Mouse (Mus musculus) hindbrain, embryonic 12.5 days (tissue): Measurements from ENCODE around the gene Emx1. TPM values are rescaled to one million over a fixed set of nuclear protein-coding genes. Genes with fewer than 3 reads are reported as not detected.
A peak's percentile ranks its signal among the peaks of the same experiment; 100 is the strongest.

ENCODE experiments used
- ATAC-seq: fragments of 200-750 bp; cut with Nextera tagmentation; 2 replicates; pipeline ENCODE4 v1.8.0; 2017; ENCODE audit warnings: moderate TSS enrichment; ENCODE audit not compliant: low FRiP score
- H3K27ac ChIP-seq: fragments of 300-500 bp; sonication (generic); 2 replicates; pipeline ENCODE4 v1.5.1; 2016; ENCODE audit warnings: mild to moderate bottlenecking
- H3K27me3 ChIP-seq: fragments of 300-500 bp; sonication (generic); 2 replicates; pipeline ENCODE4 v1.6.1; 2016; ENCODE audit warnings: mild to moderate bottlenecking
- H3K36me3 ChIP-seq: fragments of 300-500 bp; sonication (generic); 2 replicates; pipeline ENCODE4 v1.6.1; 2016; ENCODE audit warnings: mild to moderate bottlenecking
- H3K4me1 ChIP-seq: fragments of 300-500 bp; sonication (generic); 2 replicates; pipeline ENCODE4 v1.6.1; 2016
- H3K4me2 ChIP-seq: fragments of 300-500 bp; sonication (generic); replicated peaks from 2 replicates; pipeline ENCODE4 v1.6.1; 2016; ENCODE audit warnings: mild to moderate bottlenecking
- H3K4me3 ChIP-seq: fragments of 300-500 bp; sonication (generic); 2 replicates; pipeline ENCODE4 v1.5.1; 2016; ENCODE audit warnings: mild to moderate bottlenecking
- H3K9ac ChIP-seq: fragments of 300-500 bp; sonication (generic); 2 replicates; pipeline ENCODE4 v1.6.1; 2016; ENCODE audit warnings: mild to moderate bottlenecking, moderate library complexity
- H3K9me3 ChIP-seq: fragments of 300-500 bp; sonication (generic); replicated peaks from 2 replicates; pipeline ENCODE4 v1.6.1; 2016; ENCODE audit warnings: mild to moderate bottlenecking
- WGBS: fragments of 180-500 bp; shearing (Covaris S2); methylation state at CpG from one replicate; pipeline ENCODE4 v1.1.7; 2016; 5-methylcytosine and 5-hydroxymethylcytosine counted together
- polyA plus RNA-seq: library from polyadenylated mRNA; unstranded; fragments of >200 nt; fragmentation: Nextera tagmentation; extraction: Ambion mirVana; gene quantifications from 2 replicates; pipeline ENCODE4 v1.2.1, GENCODE M21; 2016

Gene Emx1
- polyA plus RNA-seq, 1 experiment from 2014 or later = 0.27 TPM

DNA sequence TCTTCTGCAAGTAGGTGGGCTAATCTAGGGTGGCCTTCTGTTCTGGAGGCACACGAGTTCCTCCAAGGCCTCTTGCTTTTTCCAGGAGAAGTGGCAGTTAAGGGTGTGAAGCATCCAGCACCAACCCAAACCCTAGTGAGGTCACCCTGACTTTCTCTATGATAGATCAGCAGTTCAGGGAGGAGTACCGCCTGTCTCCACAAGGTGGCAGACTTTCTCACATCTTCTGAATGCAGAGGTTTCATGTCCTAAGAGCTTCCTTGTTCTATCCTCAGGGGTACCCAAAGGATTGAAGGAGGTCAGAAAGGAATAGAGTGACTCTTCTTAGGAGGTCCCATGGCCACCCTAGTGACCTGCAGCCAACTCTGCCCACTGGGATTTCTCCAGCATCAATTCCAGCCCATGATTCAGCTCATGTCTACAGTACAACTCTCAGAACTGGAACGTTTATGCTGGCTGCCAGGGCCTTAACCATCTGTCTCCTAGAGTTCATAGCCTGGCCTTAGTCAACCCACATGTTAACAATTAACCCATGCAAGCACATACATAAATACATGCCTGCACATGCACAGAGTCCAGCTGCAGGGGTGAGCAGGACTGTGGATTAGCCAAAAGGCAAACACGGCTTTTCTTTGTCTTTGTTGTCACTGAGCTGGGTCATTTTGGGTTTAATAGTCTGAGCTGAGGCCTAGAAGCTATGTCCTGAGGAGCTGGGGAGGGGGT, 26.9 kb upstream of the Emx1 start:
- peaks cover 1% of the 10 kb centered on the region; the same call in 1 of the 2 replicates for H3K4me1 ChIP-seq
- H3K4me2 ChIP-seq = no peak overlapping the region
- no peak overlapping the region for H3K4me3 ChIP-seq
- no peaks in the 10 kb centered on the region for H3K36me3 ChIP-seq
- no peak overlapping the region for H3K9ac ChIP-seq
- 35% methylated on average over 4 of the region's 4 CpGs for WGBS
- H3K27me3 ChIP-seq = no peaks in the 10 kb centered on the region; the same call in 1 of the 2 replicates
- no peak overlapping the region for H3K27ac ChIP-seq
- ATAC-seq = 0 out of 2 replicates have a peak, but pooled peaks have one; percentile 9
- no peaks in the 10 kb centered on the region for H3K9me3 ChIP-seq

DNA sequence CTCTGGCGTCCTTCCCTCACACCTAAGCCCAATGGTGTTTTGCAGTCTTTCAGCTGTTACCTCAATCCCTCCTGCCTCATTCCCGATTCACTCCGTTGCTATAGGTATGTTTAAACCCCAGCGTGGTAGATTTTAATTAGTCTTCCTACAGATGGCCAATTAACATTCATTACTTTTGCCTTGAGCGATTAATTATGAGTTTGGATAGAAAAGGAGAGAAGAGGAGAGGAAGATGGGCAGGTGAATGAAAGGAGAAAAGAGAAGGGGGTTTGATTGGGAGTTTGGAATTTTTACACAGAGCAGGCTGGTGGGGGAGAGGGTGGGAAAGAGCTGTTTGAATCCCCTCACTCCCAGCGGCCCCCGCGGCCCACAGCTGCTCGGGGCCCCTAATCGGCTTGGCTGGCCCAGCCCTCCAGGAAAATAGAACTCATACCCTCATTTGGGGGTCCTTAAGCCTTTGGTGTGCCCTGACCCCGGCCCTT, 21.8 kb upstream of the Emx1 start:
- no peak overlapping the region for H3K4me3 ChIP-seq
- H3K36me3 ChIP-seq = no peaks in the 10 kb centered on the region
- no peak overlapping the region for H3K27ac ChIP-seq
- ATAC-seq = no peak
- H3K9ac ChIP-seq = no peak overlapping the region
- H3K4me1 ChIP-seq = no peaks in the 10 kb centered on the region
- WGBS = 45% methylated on average over 11 of the region's 11 CpGs
- no peak overlapping the region for H3K4me2 ChIP-seq
- no peaks in the 10 kb centered on the region; the same call in 1 of the 2 replicates for H3K27me3 ChIP-seq
- H3K9me3 ChIP-seq = no peaks in the 10 kb centered on the region

DNA sequence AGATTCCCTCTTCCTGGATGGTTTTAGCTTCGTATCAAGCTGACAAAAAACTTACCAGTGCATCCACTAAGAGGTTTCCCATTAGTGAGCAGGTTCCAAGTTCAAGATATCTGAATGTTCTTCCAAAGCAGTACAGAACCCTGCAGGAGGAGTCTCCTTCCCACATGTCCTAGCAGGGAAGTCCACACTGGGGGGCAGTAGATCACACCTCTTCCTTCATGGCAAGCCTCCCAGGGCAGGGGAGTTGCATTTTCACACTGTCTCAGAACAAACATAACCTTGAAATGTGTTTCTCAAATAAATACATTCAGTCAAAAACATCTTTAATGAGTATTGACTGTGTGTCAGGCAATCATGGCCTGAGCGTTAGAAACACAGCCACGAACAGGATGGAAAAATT, 7.7 kb upstream of the Emx1 start:
- H3K9me3 ChIP-seq = no peaks in the 10 kb centered on the region
- H3K4me3 ChIP-seq = no peak overlapping the region
- H3K4me1 ChIP-seq = no peaks in the 10 kb centered on the region
- no peak overlapping the region for H3K4me2 ChIP-seq
- no peak overlapping the region for H3K27ac ChIP-seq
- peaks cover 24% of the 10 kb centered on the region for H3K27me3 ChIP-seq
- H3K36me3 ChIP-seq = no peaks in the 10 kb centered on the region
- H3K9ac ChIP-seq = no peak overlapping the region
- ATAC-seq = no peak
- WGBS = 82% methylated on average over 3 of the region's 3 CpGs

DNA sequence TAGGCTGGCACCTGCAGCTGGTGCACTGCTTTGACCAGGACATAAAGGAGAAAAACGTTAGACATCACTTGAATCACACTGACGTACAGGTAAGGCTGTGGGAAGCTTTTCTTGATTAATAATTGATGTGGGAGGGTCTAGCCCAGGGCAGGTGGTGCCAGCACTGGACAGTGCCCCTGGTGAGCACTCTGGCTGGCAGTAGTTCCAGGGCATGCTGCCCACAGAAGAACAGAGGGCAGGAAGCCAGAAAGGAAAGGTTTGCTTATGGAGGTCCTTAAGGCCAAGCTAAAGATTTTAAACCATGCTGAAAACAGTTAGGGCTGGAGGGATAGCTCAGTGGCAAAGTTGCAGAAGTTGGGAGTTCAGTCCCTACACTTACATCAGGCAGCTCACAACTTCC, 7.2 kb upstream of the Emx1 start:
- Histone ChIP-seq H3K36me3 (no peaks in the 10 kb centered on the region), H3K27ac (no peak overlapping the region), H3K9me3 (no peaks in the 10 kb centered on the region), H3K4me2 (no peak overlapping the region), H3K9ac (no peak overlapping the region), H3K4me3 (no peak overlapping the region), H3K27me3 (peaks cover 27% of the 10 kb centered on the region), H3K4me1 (no peaks in the 10 kb centered on the region)
- ATAC-seq = no peak
- WGBS = 62% methylated on average over 2 of the region's 2 CpGs

DNA sequence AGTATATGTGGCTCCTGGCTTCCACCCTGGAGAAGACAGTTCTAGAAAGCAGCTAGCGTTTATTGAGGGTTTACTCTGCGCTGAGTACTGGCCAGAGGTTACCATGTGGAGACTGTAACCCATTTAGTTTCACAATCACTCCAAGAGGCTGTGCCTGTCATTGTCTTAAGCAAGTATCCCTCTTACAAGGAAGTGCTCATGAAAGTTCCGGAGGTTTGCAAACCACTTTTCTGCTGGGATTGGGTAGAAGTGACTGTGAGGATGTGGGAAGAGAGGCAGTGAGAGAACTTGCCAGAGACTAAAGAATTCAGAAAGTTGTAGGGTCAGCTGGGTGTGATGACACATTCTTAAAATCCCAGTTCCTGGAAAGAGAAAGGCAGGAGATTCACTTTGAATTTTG, 3.3 kb upstream of the Emx1 start:
- Histone ChIP-seq H3K4me3 (no peak overlapping the region), H3K36me3 (no peaks in the 10 kb centered on the region), H3K4me1 (peaks cover 29% of the 10 kb centered on the region), H3K4me2 (no peak overlapping the region), H3K27ac (no peak overlapping the region), H3K9ac (no peak overlapping the region), H3K9me3 (no peaks in the 10 kb centered on the region), H3K27me3 (peaks cover 61% of the 10 kb centered on the region)
- ATAC-seq = no peak
- 58% methylated on average over 3 of the region's 3 CpGs for WGBS

DNA sequence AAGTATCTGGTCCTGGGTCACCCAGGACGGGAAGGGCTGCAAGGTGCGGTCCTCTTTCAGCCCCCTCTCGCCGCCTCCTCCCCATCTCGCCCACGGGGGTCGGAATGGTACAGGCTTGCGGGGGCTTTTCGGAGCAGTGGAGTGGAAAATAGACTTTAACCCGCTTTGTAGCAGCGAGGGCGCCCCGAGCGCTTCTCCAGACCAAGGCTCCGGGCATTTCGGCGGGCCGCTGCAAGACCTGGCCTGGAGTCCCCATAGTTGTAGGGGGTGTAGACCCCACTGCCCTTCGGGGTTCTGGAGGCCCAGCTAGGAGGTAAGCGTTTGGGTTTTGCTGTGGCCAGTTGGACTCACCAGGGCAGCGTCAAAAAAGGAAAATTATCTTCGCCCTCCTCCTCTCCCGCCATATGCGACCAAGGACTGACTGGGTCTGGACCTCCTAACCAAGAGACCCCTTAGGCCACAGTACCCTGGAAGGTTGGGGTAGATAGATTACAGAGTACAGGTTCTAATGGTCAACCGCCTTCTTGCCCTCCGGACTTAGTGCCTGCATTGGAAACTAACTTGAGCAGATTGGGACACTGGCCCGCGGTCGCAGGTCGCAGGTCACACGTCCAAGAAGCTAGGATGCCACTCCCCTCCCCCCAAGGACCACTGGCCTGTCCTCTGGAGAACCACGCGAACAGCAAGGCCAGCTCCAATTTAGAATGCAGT, 1.1 kb upstream of the Emx1 start:
- peaks cover 42% of the 10 kb centered on the region for H3K4me1 ChIP-seq
- ATAC-seq = no peak
- H3K36me3 ChIP-seq = no peaks in the 10 kb centered on the region
- H3K9ac ChIP-seq = no peak overlapping the region
- H3K27ac ChIP-seq = no peak overlapping the region
- WGBS = 2% methylated on average over 33 of the region's 33 CpGs
- H3K9me3 ChIP-seq = no peaks in the 10 kb centered on the region
- peak overlapping the region; percentile 13 for H3K4me3 ChIP-seq
- peaks cover 79% of the 10 kb centered on the region for H3K27me3 ChIP-seq
- H3K4me2 ChIP-seq = peak overlapping the region; percentile 35

DNA sequence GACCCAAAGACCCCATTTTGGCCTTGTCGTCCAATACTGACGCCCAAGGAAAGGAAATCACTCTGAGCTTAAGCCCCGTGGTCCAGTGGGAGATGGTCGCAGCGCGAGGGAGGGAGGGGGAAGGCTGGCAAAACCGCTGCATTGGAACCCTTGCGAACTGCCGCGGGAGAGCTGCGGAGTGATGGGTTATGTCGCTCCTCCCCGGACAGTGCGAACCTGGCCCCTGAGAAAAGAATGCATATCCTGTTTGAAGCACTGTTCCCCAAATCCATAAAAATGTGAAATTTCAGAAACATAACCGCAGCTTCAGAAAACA, 536 bp upstream of the Emx1 start:
- H3K4me3 ChIP-seq = no peak overlapping the region
- H3K36me3 ChIP-seq = no peaks in the 10 kb centered on the region
- H3K4me1 ChIP-seq = peaks cover 42% of the 10 kb centered on the region
- H3K9ac ChIP-seq = no peak overlapping the region
- H3K9me3 ChIP-seq = no peaks in the 10 kb centered on the region
- ATAC-seq = no peak
- under 1% methylated on average over 15 of the region's 15 CpGs for WGBS
- no peak overlapping the region for H3K27ac ChIP-seq
- peaks cover 84% of the 10 kb centered on the region for H3K27me3 ChIP-seq
- peak overlapping the region; percentile 76 for H3K4me2 ChIP-seq

DNA sequence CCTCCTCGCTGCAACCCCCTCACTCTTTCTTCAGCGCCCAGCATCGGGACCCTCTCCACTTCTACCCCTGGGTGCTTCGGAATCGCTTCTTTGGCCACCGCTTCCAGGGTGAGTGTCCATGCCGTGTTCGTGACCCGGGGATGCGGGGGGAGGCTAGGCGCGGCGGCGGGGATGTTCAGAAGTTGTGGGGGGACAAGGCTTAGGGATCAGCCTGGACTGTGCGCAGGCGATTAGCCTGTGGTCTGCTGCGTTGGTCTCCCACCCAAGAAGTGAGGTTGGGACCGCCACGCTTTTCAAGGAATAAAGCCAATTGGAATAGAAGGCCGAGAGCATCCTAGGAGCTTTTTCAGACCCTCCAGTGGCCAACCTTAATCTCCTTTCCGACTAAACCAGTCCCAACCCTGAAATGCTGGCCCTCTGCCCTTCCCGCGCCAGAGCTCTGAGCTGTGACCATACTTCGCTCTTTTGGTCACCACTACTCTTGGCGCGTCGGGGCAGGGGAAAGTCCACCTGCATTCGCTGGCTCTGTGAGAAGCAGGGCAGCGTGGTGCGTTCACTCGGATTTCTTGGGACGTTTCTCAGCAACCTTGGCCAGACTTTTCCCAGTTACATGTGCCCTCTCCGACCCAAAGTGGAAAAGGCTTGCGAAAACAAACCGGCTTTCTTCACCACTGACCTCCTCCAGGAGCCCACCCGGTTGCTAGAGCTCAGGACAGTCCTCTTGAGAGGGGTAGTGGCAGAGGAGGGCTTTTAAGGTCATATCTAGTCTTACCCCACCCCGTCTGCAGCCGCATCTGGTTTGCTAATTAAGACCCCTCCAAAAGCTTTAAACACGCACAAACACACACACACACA, 1.2 kb downstream of the Emx1 start:
- under 1% methylated on average over 39 of the region's 39 CpGs for WGBS
- Histone ChIP-seq H3K4me1 (peaks cover 42% of the 10 kb centered on the region), H3K27ac (no peak overlapping the region)

DNA sequence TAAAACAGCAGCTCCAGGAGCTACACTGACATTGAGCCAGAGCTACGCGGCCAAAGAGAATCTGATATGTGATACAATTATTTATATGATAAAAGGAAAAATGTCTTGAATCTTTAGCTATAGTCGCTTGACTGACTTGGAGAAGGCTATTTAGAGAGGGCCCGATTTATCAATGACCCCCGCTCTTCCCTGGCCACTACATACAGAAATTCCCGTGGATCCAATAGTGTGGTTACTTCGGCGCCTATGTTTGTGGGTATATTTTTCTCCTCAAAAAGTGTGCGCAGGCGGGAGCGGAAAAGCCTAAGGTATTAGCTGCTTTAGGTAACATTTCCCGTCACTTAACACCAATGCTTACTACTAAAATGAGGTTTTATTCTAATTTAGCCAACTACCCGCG, 2.1 kb downstream of the Emx1 start:
- 5% methylated on average over 14 of the region's 14 CpGs for WGBS
- H3K4me2 ChIP-seq = peak overlapping the region; percentile 50; the same call in 1 of the 2 replicates
- no peak overlapping the region for H3K27ac ChIP-seq
- H3K4me3 ChIP-seq = peak overlapping the region; percentile 29; the same call in 1 of the 2 replicates
- no peak overlapping the region for H3K9ac ChIP-seq
- no peak for ATAC-seq
- peaks cover 97% of the 10 kb centered on the region for H3K27me3 ChIP-seq
- peaks cover 48% of the 10 kb centered on the region for H3K4me1 ChIP-seq
- H3K9me3 ChIP-seq = no peaks in the 10 kb centered on the region
- H3K36me3 ChIP-seq = no peaks in the 10 kb centered on the region

More for the DNA sequence above, 1.2 kb downstream of the Emx1 start:
- Histone ChIP-seq H3K36me3 (no peaks in the 10 kb centered on the region), H3K4me2 (peak overlapping the region; percentile 76), H3K27me3 (peaks cover 96% of the 10 kb centered on the region), H3K4me3 (peak overlapping the region; percentile 39), H3K9ac (peak overlapping the region; percentile 47; the same call in 1 of the 2 replicates), H3K9me3 (no peaks in the 10 kb centered on the region)
- ATAC-seq = no peak

DNA sequence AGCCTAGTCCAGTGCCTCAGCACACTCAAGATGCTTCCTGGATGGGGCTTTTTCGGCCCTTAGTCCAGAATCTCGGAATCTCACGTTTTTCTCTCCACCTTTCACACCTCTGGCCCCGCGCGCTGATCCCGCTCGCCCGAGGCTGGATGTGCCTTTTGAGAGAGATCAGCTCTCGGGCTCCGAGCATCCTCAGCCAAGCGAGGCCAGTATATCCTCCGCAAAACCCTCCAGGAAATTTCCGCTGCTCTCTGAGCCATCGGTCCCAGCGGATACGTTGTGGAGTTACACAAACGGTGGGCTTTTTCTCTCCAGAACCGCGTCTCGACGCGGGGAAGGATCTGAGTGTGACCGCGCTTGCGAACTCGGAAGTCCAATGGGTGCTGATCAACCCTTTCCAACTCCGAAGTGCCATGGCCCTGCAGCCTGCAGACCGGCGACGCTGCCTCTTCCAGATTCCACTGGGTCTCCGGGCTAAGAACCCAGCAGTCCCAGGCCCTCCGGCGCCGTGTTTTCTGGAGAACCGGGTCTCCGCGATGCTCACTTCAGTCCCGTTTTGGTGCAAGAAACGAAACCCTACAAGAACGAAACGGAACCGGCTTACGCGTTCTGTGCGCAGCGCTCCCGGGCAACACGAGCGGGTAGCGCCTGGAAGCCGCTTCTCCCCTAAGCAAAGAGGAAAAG, 2.8 kb downstream of the Emx1 start:
- no peaks in the 10 kb centered on the region for H3K9me3 ChIP-seq
- H3K9ac ChIP-seq = no peak overlapping the region; the same call in 1 of the 2 replicates
- peaks cover 99% of the 10 kb centered on the region for H3K27me3 ChIP-seq
- peak overlapping the region; percentile 29 for H3K4me3 ChIP-seq
- H3K36me3 ChIP-seq = no peaks in the 10 kb centered on the region
- under 1% methylated on average over 52 of the region's 52 CpGs for WGBS
- peak overlapping the region; percentile 50 for H3K4me2 ChIP-seq
- no peak for ATAC-seq
- no peak overlapping the region for H3K27ac ChIP-seq
- peaks cover 48% of the 10 kb centered on the region for H3K4me1 ChIP-seq

DNA sequence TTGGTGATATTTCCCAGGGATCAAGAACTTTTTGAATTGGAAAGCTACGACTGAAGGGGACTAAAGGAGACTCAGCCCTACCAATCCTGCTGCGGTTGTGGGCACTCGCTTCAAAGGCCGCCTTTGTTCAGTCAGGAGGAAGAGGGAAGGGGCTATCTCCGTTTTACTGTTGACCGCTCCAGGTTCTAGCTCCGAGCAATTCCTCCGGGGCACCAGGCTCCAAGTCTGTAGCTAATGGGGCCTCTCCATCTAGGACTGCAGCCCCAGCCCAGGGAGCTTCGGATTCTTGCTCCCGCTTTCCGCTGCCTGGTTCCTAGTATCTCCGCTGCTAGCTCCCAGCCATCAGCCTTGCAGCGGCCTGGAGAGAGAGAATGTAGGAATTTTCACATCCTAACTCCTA, 3.4 kb downstream of the Emx1 start:
- H3K4me3 ChIP-seq = peak overlapping the region; percentile 29; the same call in 1 of the 2 replicates
- H3K27me3 ChIP-seq = peaks cover 98% of the 10 kb centered on the region
- H3K36me3 ChIP-seq = no peaks in the 10 kb centered on the region
- WGBS = under 1% methylated on average over 13 of the region's 13 CpGs
- peak overlapping the region; percentile 50 for H3K4me2 ChIP-seq
- peaks cover 48% of the 10 kb centered on the region for H3K4me1 ChIP-seq
- H3K9me3 ChIP-seq = no peaks in the 10 kb centered on the region
- H3K27ac ChIP-seq = no peak overlapping the region
- no peak for ATAC-seq
- no peak overlapping the region for H3K9ac ChIP-seq
